Comparison of ENCODE assay signal across 8 mouse cellular contexts in the genomic region with DNA sequence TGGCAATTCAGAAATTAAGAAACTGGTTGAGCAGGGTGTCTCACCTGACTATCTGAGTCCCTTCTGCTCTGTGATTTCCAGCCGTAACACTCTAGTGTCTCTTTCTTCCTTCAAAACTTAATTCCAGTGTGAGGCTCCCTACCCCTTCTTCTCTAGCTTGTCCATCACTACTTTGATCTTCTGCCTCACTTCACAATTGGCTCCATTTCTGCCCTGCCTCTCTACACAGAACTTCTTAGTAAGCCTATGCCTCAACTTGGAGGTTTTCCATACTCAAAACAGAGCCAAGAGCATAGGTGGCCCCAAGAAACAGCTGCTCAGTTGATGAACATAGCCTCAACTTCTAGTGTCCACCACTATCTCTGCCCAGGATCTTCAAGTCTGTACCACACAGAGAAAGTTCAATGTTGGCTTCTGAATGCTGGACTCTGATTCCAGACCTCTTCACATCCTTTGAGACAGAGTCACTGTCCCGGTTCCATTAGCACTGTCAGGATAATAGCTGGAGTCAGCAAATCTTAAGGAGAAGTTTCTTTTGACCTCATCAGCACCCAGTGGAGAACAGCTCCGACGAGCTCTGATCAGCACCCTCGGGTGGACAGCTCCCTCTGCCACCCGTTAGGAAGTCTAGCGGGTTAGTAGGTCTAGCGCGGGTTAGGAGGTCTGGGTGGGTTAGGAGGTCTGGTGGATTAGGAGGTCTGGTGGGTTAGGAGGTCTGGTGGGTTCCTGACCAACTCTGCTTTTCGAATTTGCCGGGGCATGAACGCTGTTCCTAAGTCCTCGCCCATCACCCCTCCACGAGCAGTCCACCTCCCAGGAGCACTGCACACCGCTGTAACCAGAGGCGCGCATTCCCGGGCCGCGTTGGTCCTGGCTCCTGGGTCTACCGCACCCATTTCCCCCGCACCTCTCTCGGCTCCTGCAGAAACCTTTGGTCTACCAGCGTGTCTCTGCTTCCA. TPM values are rescaled to one million over a fixed set of nuclear protein-coding genes. Genes with fewer than 3 reads are reported as not detected.
DNase-seq lines count a peak whose midpoint lies in the region; ATAC-seq and TF ChIP-seq lines count a peak whose summit lies in the region.

No protein-coding gene starts in this region.

- CTCF ChIA-PET in Patski (lab: Charles Lee) = no interaction called here

- TF ChIP-seq CTCF in Patski (IDR thresholded peaks at IDR 0.05) = no peak

- DNase-seq in CD4-positive helper T cell, adult 2 months (ENCODE audit: low read depth, low spot score) = peak; percentile 55
- DNase-seq in Patski (ENCODE audit: low read depth, low spot score) = no peak
- DNase-seq in forebrain, embryonic 11.5 days (ENCODE audit: low spot score) = peak; percentile 78
- peak; percentile 82 for DNase-seq in limb, embryonic 14.5 days (ENCODE audit: low spot score)
- peak; percentile 62 for DNase-seq in thymus, postnatal 14 days
- DNase-seq in layer of hippocampus, postnatal 36 days = no peak

- peak overlapping the region; percentile 78 for H3K4me2 ChIP-seq in forebrain, embryonic 11.5 days (ENCODE audit: low read depth, low read length, severe bottlenecking)
- H3K4me2 ChIP-seq in hindbrain, embryonic 12.5 days (replicated peaks) = peak overlapping the region; percentile 83
- H3K4me2 ChIP-seq in limb, embryonic 14.5 days (replicated peaks; ENCODE audit: low read depth, low read length, severe bottlenecking) = peak overlapping the region; percentile 79
- H3K4me2 ChIP-seq in midbrain, embryonic 13.5 days (replicated peaks) = peak overlapping the region; percentile 77

- peaks cover 9% of the 10 kb centered on the region; the same call in 1 of the 2 replicates for H3K36me3 ChIP-seq in forebrain, embryonic 11.5 days (ENCODE audit: control insufficient read depth, insufficient read depth, low read length)
- peaks cover 19% of the 10 kb centered on the region for H3K36me3 ChIP-seq in hindbrain, embryonic 12.5 days
- H3K36me3 ChIP-seq in limb, embryonic 14.5 days (ENCODE audit: control insufficient read depth, insufficient read depth, low read length) = no peaks in the 10 kb centered on the region
- peaks cover 23% of the 10 kb centered on the region for H3K36me3 ChIP-seq in midbrain, embryonic 13.5 days

- H3K27me3 ChIP-seq in Patski = peaks cover 46% of the 10 kb centered on the region
- peaks cover 5% of the 10 kb centered on the region; the same call in 1 of the 2 replicates for H3K27me3 ChIP-seq in forebrain, embryonic 11.5 days (ENCODE audit: control insufficient read depth, insufficient read depth, low read length)
- peaks cover 11% of the 10 kb centered on the region for H3K27me3 ChIP-seq in hindbrain, embryonic 12.5 days
- H3K27me3 ChIP-seq in limb, embryonic 14.5 days (ENCODE audit: control insufficient read depth, insufficient read depth, low read length) = peaks cover 12% of the 10 kb centered on the region
- peaks cover 10% of the 10 kb centered on the region; the same call in 1 of the 2 replicates for H3K27me3 ChIP-seq in midbrain, embryonic 13.5 days

- H3K27ac ChIP-seq in forebrain, embryonic 11.5 days (ENCODE audit: low read depth, low read length) = no peak overlapping the region
- peak overlapping the region; percentile 86 for H3K27ac ChIP-seq in hindbrain, embryonic 12.5 days
- H3K27ac ChIP-seq in limb, embryonic 14.5 days (replicated peaks; ENCODE audit: low read depth, low read length) = no peak overlapping the region
- peak overlapping the region; percentile 87 for H3K27ac ChIP-seq in midbrain, embryonic 13.5 days

- in situ Hi-C loops in Patski (cut with MboI; ENCODE audit: low pct_unique_long_range_greater_than_20kb) = no loop called here

- WGBS in forebrain, embryonic 11.5 days = 4% methylated on average over 24 of the region's 24 CpGs
- 4% methylated on average over 24 of the region's 24 CpGs for WGBS in hindbrain, embryonic 12.5 days
- WGBS in limb, embryonic 14.5 days = 5% methylated on average over 23 of the region's 24 CpGs
- 4% methylated on average over 24 of the region's 24 CpGs for WGBS in midbrain, embryonic 13.5 days

- peak overlapping the region; percentile 81 for H3K9ac ChIP-seq in forebrain, embryonic 11.5 days (ENCODE audit: low read length)
- H3K9ac ChIP-seq in hindbrain, embryonic 12.5 days = peak overlapping the region; percentile 82
- no peak overlapping the region for H3K9ac ChIP-seq in limb, embryonic 14.5 days (ENCODE audit: low read depth, low read length, severe bottlenecking)
- peak overlapping the region; percentile 90 for H3K9ac ChIP-seq in midbrain, embryonic 13.5 days (replicated peaks)

- ATAC-seq in Patski = peak; percentile 44
- ATAC-seq in forebrain, embryonic 11.5 days (replicated peaks; ENCODE audit: low FRiP score) = peak; percentile 65
- peak; percentile 53 for ATAC-seq in hindbrain, embryonic 12.5 days (ENCODE audit: low FRiP score)
- ATAC-seq in limb, embryonic 14.5 days (ENCODE audit: low FRiP score, low read depth) = no peak; the same call in 1 of the 2 replicates
- ATAC-seq in midbrain, embryonic 13.5 days = peak; percentile 86

- no peak for TF ChIP-seq POLR2A in limb, embryonic 14.5 days (IDR thresholded peaks at IDR 0.05; ENCODE audit: borderline replicate concordance, extremely low read depth, insufficient read depth, insufficient read length)

- POLR2A ChIA-PET in Patski (lab: Charles Lee) = no interaction called here

- peaks cover 9% of the 10 kb centered on the region for H3K4me1 ChIP-seq in forebrain, embryonic 11.5 days (replicated peaks; ENCODE audit: control insufficient read depth, insufficient read depth, low read length)
- H3K4me1 ChIP-seq in hindbrain, embryonic 12.5 days = peaks cover 23% of the 10 kb centered on the region
- peaks cover 4% of the 10 kb centered on the region; the same call in 1 of the 2 replicates for H3K4me1 ChIP-seq in limb, embryonic 14.5 days (ENCODE audit: control insufficient read depth, insufficient read depth, low read length)
- H3K4me1 ChIP-seq in midbrain, embryonic 13.5 days (replicated peaks) = peaks cover 30% of the 10 kb centered on the region

- H3K9me3 ChIP-seq in forebrain, embryonic 11.5 days (ENCODE audit: control insufficient read depth, low read length) = no peaks in the 10 kb centered on the region
- no peaks in the 10 kb centered on the region for H3K9me3 ChIP-seq in hindbrain, embryonic 12.5 days (replicated peaks)
- no peaks in the 10 kb centered on the region for H3K9me3 ChIP-seq in limb, embryonic 14.5 days (ENCODE audit: control insufficient read depth, low read length)
- H3K9me3 ChIP-seq in midbrain, embryonic 13.5 days = no peaks in the 10 kb centered on the region

- H3K4me3 ChIP-seq in forebrain, embryonic 11.5 days (ENCODE audit: low read depth, low read length) = peak overlapping the region; percentile 77
- peak overlapping the region; percentile 78 for H3K4me3 ChIP-seq in hindbrain, embryonic 12.5 days
- peak overlapping the region; percentile 47 for H3K4me3 ChIP-seq in limb, embryonic 14.5 days (replicated peaks; ENCODE audit: low read length)
- H3K4me3 ChIP-seq in midbrain, embryonic 13.5 days (replicated peaks) = peak overlapping the region; percentile 79

RNA-seq across cellular contexts. Expression of gene Mapk8ip2, which starts 0.5 kb away (rescaled TPM):
- polyA plus RNA-seq in Patski (2021) = 0.17 TPM
- 26.0 and 27.4 TPM in 2 replicates for polyA plus RNA-seq in forebrain, embryonic 11.5 days (2014; fragmentation: Nextera tagmentation; extraction: Ambion mirVana)
- 53.3 and 56.7 TPM in 2 replicates for polyA plus RNA-seq in hindbrain, embryonic 12.5 days (2016; fragmentation: Nextera tagmentation; extraction: Ambion mirVana)
- 2.5 and 2.6 TPM in 2 replicates for polyA plus RNA-seq in limb, embryonic 14.5 days (2012; rRNA removed)
- polyA plus RNA-seq in limb, embryonic 14.5 days (2014; fragmentation: Nextera tagmentation; extraction: Ambion mirVana) = 0.99 and 1.5 TPM in 2 replicates
- 72.9 and 75.9 TPM in 2 replicates for polyA plus RNA-seq in midbrain, embryonic 13.5 days (2015; fragmentation: Nextera tagmentation; extraction: Ambion mirVana)
- 100 to 1,000 TPM; 248 to 284 TPM for total RNA-seq in layer of hippocampus, postnatal 36 days (2021)

RNA-seq across cellular contexts. Expression of gene Chkb, which starts 23.5 kb away (rescaled TPM):
- 63.5 TPM for polyA plus RNA-seq in Patski (2021)
- 54.5 and 56.0 TPM in 2 replicates for polyA plus RNA-seq in forebrain, embryonic 11.5 days (2014; fragmentation: Nextera tagmentation; extraction: Ambion mirVana)
- 67.4 and 72.0 TPM in 2 replicates for polyA plus RNA-seq in hindbrain, embryonic 12.5 days (2016; fragmentation: Nextera tagmentation; extraction: Ambion mirVana)
- 72.6 and 79.0 TPM in 2 replicates for polyA plus RNA-seq in limb, embryonic 14.5 days (2012; rRNA removed)
- polyA plus RNA-seq in limb, embryonic 14.5 days (2014; fragmentation: Nextera tagmentation; extraction: Ambion mirVana) = 45.6 and 46.9 TPM in 2 replicates
- 79.7 and 81.4 TPM in 2 replicates for polyA plus RNA-seq in midbrain, embryonic 13.5 days (2015; fragmentation: Nextera tagmentation; extraction: Ambion mirVana)
- total RNA-seq in layer of hippocampus, postnatal 36 days (2021) = 10 to 100 TPM; 37.5 to 43.0 TPM

RNA-seq across cellular contexts. Expression of gene Gm44502, which starts 23.7 kb away (rescaled TPM):
- not detected for polyA plus RNA-seq in Patski (2021)
- polyA plus RNA-seq in forebrain, embryonic 11.5 days (2014; fragmentation: Nextera tagmentation; extraction: Ambion mirVana) = 0.40 TPM in 1 of 2 replicates, not detected in the other
- polyA plus RNA-seq in hindbrain, embryonic 12.5 days (2016; fragmentation: Nextera tagmentation; extraction: Ambion mirVana) = not detected in 2 replicates
- 0.40 and 0.47 TPM in 2 replicates for polyA plus RNA-seq in limb, embryonic 14.5 days (2012; rRNA removed)
- polyA plus RNA-seq in limb, embryonic 14.5 days (2014; fragmentation: Nextera tagmentation; extraction: Ambion mirVana) = not detected in 2 replicates
- polyA plus RNA-seq in midbrain, embryonic 13.5 days (2015; fragmentation: Nextera tagmentation; extraction: Ambion mirVana) = not detected in 2 replicates
- total RNA-seq in layer of hippocampus, postnatal 36 days (2021) = under 1 TPM in 1 of 2 experiments, not detected in 1; 0.30 TPM

RNA-seq across cellular contexts. Expression of gene C730034F03Rik, which starts 23.8 kb away (rescaled TPM):
- polyA plus RNA-seq in Patski (2021) = 1.3 TPM
- 3.5 and 6.0 TPM in 2 replicates for polyA plus RNA-seq in forebrain, embryonic 11.5 days (2014; fragmentation: Nextera tagmentation; extraction: Ambion mirVana)
- 4.1 and 4.6 TPM in 2 replicates for polyA plus RNA-seq in hindbrain, embryonic 12.5 days (2016; fragmentation: Nextera tagmentation; extraction: Ambion mirVana)
- polyA plus RNA-seq in limb, embryonic 14.5 days (2012; rRNA removed) = 0.96 and 1.8 TPM in 2 replicates
- polyA plus RNA-seq in limb, embryonic 14.5 days (2014; fragmentation: Nextera tagmentation; extraction: Ambion mirVana) = 1.4 and 2.4 TPM in 2 replicates
- polyA plus RNA-seq in midbrain, embryonic 13.5 days (2015; fragmentation: Nextera tagmentation; extraction: Ambion mirVana) = 6.6 and 6.9 TPM in 2 replicates
- total RNA-seq in layer of hippocampus, postnatal 36 days (2021) = 1 to 10 TPM; 2.6 to 3.1 TPM

RNA-seq across cellular contexts. Expression of gene Arsa, which starts 24.0 kb away (rescaled TPM):
- polyA plus RNA-seq in Patski (2021) = 71.1 TPM
- polyA plus RNA-seq in forebrain, embryonic 11.5 days (2014; fragmentation: Nextera tagmentation; extraction: Ambion mirVana) = 9.9 and 10.6 TPM in 2 replicates
- polyA plus RNA-seq in hindbrain, embryonic 12.5 days (2016; fragmentation: Nextera tagmentation; extraction: Ambion mirVana) = 19.5 and 19.8 TPM in 2 replicates
- 30.7 and 38.5 TPM in 2 replicates for polyA plus RNA-seq in limb, embryonic 14.5 days (2012; rRNA removed)
- 18.3 and 21.7 TPM in 2 replicates for polyA plus RNA-seq in limb, embryonic 14.5 days (2014; fragmentation: Nextera tagmentation; extraction: Ambion mirVana)
- 16.7 and 17.6 TPM in 2 replicates for polyA plus RNA-seq in midbrain, embryonic 13.5 days (2015; fragmentation: Nextera tagmentation; extraction: Ambion mirVana)
- total RNA-seq in layer of hippocampus, postnatal 36 days (2021) = 10 to 100 TPM; 28.6 to 30.6 TPM

Comparison
In these comparisons a context has a peak if more than half of its experiments do, and no peak if none do; other contexts are left out.
1. DNase-seq: peak in CD4-positive helper T cell, adult 2 months (single experiment), forebrain, embryonic 11.5 days (single experiment), limb, embryonic 14.5 days (single experiment) and thymus, postnatal 14 days (single experiment); none in Patski (single experiment) and layer of hippocampus, postnatal 36 days (0 of 2).
2. H3K27ac ChIP-seq: peak in hindbrain, embryonic 12.5 days (single experiment) and midbrain, embryonic 13.5 days (single experiment); none in forebrain, embryonic 11.5 days (single experiment) and limb, embryonic 14.5 days (single experiment).
3. Peak in every context shown above with its lines, with median percentiles within 50 percentile points of each other: H3K4me2 ChIP-seq and H3K4me3 ChIP-seq.